Mouse (Mus musculus): ENCODE data around the gene Dennd2a.

GRCm38 (mm10) chr6:39440207-39440606, 117.5 kb downstream of the Dennd2a start:
- TF ChIP-seq CTCF (IDR thresholded peaks at IDR 0.05; ENCODE audit: insufficient read depth, low read depth, low read length) (no peak), POLR2A (IDR thresholded peaks at IDR 0.05; ENCODE audit: insufficient read depth, low read depth, low read length) (no peak)
